Mouse (Mus musculus) mouse embryonic stem cell (cell line): ENCODE results near the gene Ikzf4.

Experiments
- in situ Hi-C, 2 experiments: fragments of 300-500 bp; cut with MboI; formaldehyde crosslinking; loops; 1 replicate in 1 of 2; 3 replicates in 1 of 2; pipeline ENCODE4 v1.14.3; 2019 to 2020; ENCODE audit warnings: low sequenced_read_pairs in 2 of 2, low pct_unique_long_range_greater_than_20kb in 1 of 2, mixed read lengths in 1 of 2; ENCODE audit not compliant: unreplicated experiment in 1 of 2

Gene Ikzf4

DNA sequence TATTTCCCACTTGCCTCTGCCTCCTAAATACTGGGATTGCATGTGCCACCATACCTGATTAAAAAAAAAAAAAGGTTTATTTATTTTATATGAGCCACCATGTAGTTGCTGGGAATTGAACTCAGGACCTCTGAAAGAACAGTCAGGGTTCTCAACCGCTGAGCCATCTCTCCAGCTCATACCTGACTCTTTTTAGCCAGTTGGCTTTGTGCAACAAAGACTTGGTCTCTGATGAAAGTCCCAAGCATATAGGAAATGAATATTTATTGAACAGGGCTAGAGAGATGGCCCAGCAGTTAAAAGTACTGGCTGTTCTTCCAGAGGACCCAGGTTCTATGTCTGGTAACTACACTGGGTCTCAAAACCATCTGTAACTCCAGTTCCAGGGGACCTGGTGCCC is 27.2 kb downstream of the Ikzf4 start:
- in situ Hi-C loops, result loop anchor here in 1 of 2 experiments (10.0 kb wide), 1 partner anchor 276 kb away; the partner anchor contains the start of gene Gdf11

DNA sequence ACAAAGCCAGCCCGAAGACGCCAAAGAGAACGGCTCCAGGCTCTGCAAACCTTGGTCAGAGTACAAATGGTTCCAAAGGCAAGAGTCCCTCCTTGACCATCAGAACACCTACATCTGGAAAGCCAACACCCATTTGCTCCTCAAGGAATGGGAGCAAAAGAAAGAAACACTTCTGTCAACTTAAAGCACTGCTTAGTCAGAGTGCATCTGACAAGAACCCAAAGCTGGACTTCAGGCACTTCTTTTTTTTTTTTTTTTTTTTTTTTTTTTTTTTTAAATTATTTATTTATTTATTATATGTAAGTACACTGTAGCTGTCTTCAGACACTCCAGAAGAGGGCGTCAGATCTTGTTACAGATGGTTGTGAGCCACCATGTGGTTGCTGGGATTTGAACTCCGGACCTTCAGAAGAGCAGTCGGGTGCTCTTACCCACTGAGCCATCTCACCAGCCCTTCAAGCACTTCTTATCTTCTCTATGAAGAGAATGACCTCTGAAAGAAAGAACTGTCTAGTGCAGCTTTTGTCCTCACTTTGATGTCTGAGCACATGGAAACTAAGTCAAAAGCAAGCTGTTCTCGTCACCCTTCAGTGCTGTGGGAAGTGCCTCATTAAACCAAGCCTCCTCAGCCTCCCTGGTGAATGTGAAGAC is 29.9 kb downstream of the Ikzf4 start:
- in situ Hi-C loops, result loop anchor here in 1 of 2 experiments (10.0 kb wide), 1 partner anchor 279 kb away; the partner anchor contains the start of gene Gdf11

GRCm38 (mm10) chr10:128614934-128615333 is 30.9 kb downstream of the Ikzf4 start:
- in situ Hi-C loops, result loop anchor here in 1 of 2 experiments (10.0 kb wide), 1 partner anchor 280 kb away; the partner anchor contains the start of gene Gdf11

DNA sequence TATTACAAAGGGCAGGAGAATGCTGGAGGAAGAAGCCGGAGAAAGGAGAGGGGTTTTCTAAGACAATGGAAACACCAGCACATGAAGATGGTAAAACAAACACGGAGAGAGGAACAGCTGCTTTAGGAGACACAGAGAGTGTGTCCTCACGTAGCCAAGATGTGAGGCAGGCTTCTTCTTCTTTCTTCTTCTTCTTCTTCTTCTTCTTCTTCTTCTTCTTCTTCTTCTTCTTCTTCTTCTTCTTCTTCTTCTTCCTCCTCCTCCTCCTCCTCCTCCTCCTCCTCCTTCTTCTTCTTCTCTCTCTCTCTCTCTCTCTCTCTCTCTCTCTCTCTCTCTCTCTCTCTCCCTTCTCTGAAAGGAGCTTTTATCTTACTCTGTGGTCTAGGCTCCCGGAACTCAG is 32.0 kb downstream of the Ikzf4 start:
- in situ Hi-C loops, result loop anchor here in 1 of 2 experiments (10.0 kb wide), 1 partner anchor 281 kb away; the partner anchor contains the start of gene Gdf11

DNA sequence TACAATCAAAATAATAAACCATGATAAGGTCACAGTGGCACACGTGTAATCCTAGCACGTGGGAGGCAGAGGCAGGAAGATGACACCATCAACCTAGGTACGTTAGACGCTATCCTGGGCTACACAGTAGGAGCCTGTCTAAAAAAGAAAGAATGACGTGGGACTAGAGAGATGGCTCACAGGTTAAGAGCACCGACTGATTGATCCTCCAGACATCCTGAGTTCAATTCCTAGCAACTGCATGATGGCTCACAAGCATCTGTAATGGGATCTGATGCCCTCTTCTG is 32.7 kb downstream of the Ikzf4 start:
- in situ Hi-C loops, result loop anchor here in 1 of 2 experiments (10.0 kb wide), 1 partner anchor 282 kb away; the partner anchor contains the start of gene Gdf11

DNA sequence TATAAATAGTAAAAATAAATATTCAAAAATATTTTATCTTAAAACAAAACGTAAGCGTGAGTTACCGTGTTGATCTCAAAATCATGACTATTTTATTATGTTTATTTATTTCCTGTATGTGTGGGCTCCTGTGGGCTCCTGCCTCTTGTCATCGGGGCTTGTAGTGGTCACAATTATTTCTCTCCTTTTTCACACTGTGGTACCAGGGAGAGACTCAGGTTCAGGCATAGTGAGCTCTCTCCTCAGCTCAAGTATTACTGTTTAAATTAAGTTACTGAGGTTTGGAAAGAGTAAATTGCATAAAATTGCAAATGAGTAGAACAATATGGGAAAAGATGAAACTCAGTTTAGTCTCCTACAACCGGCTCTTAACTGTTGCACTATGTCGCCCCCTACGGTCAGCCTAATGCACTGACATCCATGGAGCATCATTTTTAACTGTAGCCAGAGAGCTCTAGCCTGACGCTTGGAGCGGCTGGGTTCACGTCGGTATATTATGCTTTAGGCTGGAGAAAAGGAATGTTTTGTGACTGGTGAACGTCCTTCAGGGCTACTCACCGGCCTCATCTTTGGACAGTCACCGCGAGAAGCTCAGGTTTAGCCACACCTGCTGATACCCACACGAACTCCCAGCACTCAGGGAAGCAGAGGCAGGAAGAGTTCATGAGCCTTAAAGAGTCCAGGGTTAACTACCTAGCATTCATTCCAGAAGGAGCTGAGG is 33.2 kb downstream of the Ikzf4 start:
- in situ Hi-C loops, result loop anchor here in 1 of 2 experiments (10.0 kb wide), 1 partner anchor 282 kb away; the partner anchor contains the start of gene Gdf11

DNA sequence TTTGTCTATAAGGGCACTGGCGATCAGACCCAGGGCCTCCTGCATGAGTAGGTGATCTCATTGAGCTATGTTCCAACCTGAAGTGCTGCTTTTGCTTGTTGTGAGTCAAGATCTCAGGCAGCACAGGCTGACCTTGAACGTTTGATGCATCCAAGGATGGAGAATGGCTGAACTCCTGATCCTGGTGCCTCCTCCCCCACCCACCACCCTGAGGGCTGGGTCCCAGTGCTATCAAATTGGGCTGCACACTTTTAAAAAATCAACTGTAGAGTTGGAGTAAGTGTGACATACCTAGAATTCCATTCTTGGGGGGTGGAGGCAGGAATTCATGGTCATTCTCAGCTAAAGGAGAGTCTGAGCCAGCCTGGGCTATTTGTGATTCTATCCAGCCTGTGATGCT is 39.3 kb downstream of the Ikzf4 start:
- in situ Hi-C loops, result no loop called here

- in situ Hi-C loops, result no loop called here
These were observed 43.2 kb downstream of the Ikzf4 start for GRCm38 (mm10) chr10:128602470-128603128.

DNA sequence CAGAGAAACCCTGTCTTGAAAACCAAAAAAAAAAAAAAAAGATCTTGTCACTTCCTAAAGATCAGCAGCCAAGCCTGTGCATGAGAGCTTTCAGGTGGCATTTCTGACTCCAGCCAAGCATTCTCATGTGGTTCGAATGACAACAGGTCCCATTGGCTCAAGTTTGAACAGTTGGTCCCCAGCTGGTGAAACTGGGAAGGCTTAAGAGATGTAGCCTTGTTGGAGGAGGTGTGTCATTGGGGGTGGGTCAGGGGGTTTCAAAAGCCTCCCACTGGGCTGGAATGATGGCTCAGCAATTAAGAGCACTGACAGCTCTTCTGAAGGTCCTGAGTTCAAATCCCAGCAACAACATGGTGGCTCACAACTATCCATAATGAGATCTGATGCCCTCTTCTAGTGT is 44.3 kb downstream of the Ikzf4 start:
- in situ Hi-C loops, result no loop called here

DNA sequence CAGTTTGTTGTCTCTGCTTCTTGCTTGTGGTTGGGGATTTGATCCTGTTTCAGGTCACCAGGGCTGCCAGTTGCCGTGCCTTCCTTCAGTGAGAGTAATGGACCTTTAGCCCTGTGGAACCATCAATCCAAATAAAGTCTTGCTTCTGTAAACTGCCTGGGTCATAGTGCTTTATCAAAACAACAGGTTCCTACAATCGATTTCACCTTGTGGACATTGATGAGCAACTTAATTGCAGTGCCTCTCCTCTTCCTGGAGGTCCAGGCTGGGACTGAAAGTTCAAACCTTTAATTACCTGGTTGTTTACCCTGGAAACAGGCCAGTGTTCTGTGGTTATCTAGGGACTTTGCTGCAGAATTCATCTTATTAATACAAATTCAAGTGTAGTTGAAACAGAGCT is 47.3 kb downstream of the Ikzf4 start:
- in situ Hi-C loops, result no loop called here

DNA sequence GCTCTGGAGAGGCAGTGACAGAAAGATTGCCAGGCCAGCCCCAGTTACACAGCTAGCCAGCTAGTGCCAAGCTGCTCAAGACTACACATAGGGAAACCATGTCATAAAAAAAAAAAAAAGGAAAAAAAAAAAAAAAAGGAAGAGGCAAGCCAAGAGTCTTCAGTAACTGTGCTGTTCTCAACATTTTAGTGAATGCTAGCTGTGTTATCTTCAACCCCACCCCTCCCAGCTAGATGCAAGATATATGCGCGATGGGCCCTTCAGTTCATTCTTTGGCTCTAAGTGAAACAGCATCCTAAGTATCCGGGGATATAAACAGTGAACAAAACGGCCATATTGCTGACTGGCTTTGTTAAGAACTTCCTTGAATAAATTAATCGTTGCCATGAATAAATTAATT is 53.0 kb downstream of the Ikzf4 start:
- in situ Hi-C loops, result no loop called here

- in situ Hi-C loops, result no loop called here
These were observed 54.4 kb downstream of the Ikzf4 start for GRCm38 (mm10) chr10:128591436-128591835.

DNA sequence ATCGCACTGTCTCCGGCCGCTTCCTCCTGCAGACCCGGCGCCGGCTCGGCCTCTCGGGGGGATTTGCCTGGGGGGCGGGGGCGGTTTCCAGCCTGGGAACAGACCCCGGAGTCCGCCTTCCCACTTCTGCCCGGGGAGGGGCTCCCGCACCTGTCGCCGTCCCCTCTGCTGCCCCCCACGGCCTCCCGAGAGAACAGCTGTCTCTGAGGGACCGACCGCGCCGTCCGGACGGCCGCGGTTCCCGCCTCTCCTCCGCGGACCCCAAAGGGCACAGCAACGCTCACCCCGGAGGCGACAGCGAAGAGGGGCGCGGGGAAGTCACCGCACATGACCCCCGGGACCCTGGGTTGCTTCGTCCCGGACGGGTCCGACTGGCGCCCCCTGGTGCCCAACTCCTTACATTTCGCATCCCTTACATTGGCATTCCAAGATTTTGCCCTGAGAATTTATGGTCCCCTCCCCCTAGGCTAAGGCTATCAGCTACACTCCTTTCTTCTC is 55.5 kb downstream of the Ikzf4 start:
- in situ Hi-C loops, result no loop called here

DNA sequence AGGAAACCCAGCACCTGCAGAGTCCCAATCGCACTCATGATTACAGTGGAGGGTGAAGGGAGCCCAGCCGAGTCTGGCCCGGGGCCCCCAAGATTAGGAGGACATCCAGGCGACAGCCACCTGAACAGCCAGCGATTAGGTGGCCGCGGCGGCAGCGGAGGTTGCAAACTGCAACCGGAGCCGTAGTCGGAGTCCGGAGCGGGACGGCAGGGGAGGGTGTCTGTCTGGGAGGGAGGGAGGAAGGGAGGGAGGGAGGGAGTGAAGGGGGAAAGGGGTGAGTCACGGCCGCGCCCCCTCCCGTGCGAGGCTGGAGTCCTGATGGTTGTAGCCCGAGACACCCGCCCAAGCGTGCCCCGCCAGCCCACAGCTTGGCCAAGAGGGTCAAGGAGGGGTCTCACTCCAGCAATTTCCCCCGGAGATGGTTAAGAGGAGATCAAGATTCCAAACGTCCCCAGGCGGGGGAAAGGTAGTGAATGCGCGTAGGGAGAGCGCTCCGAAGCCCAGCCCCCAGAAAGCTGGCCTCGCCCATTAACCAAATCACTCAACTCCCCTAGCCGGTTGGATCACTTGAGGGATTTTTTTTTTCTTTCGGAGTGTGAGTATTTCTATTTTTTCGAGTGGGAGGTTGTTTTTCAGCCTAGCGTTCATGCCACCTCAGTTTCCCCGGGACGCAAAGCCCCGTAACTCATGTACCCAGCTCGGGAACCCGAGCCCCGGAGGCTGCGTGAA is 56.2 kb downstream of the Ikzf4 start, which contains the start of gene Erbb3:
Gene Erbb3, minus strand, starts transcription at position 189 of the 729 bp plus-strand sequence.
- in situ Hi-C loops, result no loop called here

DNA sequence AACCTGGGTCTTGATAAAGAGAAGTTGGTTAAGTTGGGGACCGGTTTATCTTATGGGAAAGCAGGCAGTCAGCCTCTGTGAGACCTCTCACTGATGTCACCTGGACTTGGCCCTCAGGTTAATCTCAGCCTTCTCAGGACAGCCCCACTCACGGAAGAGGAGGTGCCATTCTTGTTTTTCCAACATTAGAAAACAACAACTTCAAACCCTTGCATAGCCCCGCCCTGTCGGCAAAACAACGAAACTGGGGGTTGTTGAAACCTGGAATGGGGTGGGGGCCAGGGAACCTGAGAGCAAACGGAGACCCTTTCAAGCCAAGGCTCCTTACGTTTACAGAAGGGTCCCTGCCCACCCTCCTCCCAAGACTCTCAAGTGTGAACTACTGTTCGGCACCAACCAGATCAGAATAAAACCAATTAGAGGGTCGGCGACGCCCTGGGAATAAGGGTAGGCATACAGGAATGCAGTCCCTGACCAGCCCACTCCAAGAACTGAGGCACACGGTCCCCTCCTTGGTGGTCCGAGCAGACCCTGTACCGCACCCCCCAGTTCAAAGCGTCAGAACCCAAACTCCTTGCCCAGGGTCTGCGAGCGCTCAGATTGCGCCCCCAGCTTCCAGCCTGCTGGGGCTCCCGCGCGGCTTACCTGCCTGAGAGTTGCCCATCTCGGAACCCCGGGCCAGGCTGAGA is 56.9 kb downstream of the Ikzf4 start:
- in situ Hi-C loops, result no loop called here

DNA sequence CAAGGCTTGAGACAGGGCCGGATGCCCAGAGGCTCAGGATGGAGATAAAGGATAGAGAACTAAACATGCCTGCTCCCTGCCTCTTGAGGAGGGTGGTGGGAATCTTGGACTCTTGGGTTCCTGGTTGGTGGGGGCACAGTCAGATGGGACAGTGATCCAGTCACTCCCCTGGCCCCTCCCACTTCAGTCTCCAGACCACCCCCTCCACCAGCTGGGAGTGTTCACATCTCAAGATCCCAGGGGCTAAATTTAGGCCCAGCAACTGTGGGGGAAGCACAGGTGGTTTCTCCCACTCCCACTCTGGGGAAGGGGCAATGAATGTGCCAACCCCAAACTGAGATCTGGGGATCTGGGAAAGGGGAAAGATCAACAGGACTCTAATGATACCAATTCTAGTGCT is 57.7 kb downstream of the Ikzf4 start:
- in situ Hi-C loops, result no loop called here

DNA sequence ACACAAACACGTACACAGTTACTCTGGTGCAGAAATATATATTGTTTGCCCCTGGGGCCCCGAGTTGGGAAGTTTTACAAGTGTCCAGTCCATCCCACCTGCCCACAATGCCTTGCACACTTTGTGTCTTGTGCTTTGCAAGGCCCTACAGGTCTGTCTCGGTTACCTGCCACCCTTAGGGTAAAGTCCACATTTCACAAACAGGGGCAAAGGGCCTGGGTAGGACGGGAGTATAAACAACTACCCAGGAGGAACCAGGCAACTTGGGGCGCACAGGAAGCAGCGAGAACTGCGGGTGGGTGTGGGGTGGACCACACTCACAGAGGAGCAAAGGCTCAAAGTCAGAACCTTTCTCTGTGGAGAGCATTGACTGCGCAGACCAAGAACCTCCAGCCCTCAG is 58.1 kb downstream of the Ikzf4 start:
- in situ Hi-C loops, result no loop called here

DNA sequence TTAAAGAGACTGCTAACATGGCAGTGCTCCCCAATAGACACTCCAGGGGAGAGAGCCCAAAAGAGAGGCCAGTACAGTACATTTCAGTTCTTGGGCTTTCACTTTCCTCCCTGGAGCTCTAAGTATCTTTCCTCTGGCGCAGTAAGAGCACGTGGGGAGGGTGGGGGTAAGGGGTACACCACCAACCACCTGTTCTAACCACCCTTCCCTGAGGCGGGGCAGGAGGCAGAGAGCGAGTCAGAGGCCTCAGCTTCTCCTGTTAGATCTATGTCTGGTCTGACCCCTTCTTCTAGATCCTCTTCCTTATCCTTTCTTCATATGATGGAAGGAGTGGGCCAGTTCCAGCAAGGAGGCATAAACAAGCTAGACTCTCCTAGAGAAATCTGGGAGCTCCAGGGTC is 58.7 kb downstream of the Ikzf4 start:
- in situ Hi-C loops, result no loop called here
